Mouse (Mus musculus) olfactory bulb, adult 2 months (tissue): ENCODE measurements around the gene Ldlr.

Experiments
- CTCF ChIP-seq: fragments of 200-500 bp; IDR thresholded peaks from 2 replicates; pipeline ENCODE4 v1.5.1; 2012; ENCODE audit warnings: low read depth, mild to moderate bottlenecking, low read length, moderate library complexity; ENCODE audit not compliant: insufficient read depth
- POLR2A ChIP-seq: fragments of 200-500 bp; IDR thresholded peaks from 2 replicates; pipeline ENCODE4 v1.6.1; 2012; ENCODE audit warnings: mild to moderate bottlenecking, low read depth, low read length, moderate library complexity; ENCODE audit not compliant: insufficient read depth

DNA sequence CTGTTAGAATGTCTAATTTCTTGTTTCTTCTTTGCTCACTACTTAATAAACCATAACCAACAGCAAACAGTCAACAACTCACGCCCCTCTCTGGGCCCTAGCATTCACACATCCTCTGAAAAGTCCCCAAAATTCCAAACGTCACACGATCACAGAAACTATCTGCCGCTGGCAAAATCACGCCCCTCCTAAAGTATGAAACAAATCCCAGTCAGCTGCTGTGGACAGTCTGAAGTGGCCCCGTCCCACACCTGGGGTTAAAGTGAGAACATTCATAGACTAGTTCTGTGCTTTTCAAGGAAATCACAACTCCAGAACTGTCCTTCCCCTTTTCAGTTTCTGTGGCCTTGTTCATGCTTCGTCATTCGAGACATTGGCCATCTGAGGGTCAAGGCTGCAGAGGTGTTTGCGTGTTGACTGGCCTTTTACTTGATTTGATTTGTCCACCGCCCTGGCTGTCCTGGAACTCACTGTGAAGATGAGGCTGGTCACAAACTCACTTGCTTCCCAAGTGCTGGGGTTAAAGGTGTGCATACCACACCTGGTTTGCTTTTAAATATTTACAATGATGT, 5.1 kb downstream of the Ldlr start:
- TF ChIP-seq POLR2A (no peak), CTCF (no peak)
